Mouse (Mus musculus): ENCODE data around the gene Zcwpw1.
A peak's percentile ranks its signal among the peaks of the same experiment; 100 is the strongest.
"Not testable (repeated sequence)": the region's sequence is repeated elsewhere in the genome, so short reads cannot be mapped to it uniquely, and the experiment has no call there.

The Zcwpw1 gene

DNA sequence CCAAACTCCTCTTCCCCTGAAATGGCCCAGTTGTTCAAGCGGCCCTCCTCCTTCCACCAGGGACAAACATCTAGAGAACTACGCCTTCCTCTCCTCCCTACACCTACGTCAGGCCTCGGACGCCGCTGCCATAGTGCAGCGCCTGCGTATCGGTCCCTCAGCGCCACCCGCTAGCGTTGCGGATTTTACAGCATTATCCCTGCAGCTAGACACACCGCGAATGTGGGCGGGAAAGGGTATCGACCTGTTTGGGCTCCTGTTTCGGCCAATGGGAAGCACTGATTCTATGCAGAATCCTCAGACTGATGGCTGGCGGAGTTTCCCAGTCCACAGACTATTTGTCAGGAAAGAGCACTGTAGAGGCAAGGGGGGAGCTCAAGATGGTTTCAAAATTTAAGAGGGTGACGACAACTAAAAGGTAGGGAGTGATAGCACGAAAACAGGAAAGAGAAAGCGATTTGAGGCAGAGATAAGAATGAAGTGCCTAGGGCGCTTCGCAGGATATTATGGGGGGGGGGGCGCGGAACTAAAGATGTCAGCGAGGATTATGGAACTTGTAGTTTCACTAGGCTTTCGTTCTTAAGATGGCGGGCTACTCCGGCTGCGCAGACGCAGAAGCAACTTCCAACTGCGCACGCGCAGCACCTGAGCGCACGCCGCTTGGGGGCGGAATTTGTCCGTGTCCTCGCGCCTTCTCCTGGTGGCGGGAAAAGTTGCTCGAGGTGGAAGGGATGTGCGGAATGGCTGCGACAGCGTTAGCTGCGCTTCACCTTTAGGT lies at the start of gene Zcwpw1, which contains the start of gene Mepce:
TSS of gene Zcwpw1 (plus strand) at position 648 of the 778 bp plus-strand sequence.
TSS of gene Mepce (minus strand) at position 505 of the 778 bp plus-strand sequence.
- DNase-seq (ENCODE audit: inconsistent age in 2 of 2, low spot score in 1 of 2) = peak; percentile 97 to 98

DNA sequence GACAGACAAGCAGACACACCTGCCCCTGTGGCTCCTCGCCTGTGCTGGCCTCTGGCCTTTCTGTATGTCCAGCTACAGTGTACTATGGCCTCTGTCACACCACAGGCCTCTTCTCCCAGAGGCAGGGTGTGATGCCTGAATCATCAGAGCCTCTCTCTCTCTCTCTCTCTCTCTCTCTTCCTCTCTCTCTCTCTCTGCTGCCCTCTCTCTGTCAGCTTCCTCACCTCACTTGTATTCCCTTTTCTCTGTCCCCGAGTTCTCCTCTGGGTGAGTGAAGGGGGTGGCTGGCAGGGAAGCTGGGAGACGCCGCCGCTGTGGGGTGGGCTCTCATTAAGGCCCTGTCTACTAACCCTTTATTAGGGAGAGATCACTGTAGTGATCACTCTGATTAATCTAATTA lies 49.1 kb upstream of the Zcwpw1 start:
- DNase-seq (ENCODE audit: inconsistent age in 2 of 2, low spot score in 1 of 2) = peak; percentile 16 to 50

DNA sequence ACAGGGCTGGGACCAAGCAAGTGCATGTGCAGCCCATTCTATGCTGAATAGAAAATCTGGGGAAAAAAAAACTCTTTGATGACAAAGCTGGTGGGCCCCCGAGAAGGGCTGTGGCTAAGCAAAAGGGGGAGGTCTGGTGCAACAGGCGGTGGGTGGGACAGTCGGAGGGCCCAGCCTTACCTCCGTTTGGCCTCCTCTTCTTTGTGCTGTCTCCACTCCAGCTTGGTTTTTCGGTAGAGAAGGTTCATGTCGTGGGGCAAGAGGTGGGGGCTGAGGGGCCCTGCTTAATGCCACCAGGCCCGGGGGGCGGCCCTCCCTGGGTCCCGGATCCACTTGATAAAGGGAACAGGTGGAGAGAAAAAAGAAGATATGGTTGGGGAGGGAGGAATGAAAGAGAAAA lies 48.1 kb upstream of the Zcwpw1 start:
- DNase-seq (ENCODE audit: inconsistent age in 2 of 2, low spot score in 1 of 2) = peak; percentile 5 to 33

DNA sequence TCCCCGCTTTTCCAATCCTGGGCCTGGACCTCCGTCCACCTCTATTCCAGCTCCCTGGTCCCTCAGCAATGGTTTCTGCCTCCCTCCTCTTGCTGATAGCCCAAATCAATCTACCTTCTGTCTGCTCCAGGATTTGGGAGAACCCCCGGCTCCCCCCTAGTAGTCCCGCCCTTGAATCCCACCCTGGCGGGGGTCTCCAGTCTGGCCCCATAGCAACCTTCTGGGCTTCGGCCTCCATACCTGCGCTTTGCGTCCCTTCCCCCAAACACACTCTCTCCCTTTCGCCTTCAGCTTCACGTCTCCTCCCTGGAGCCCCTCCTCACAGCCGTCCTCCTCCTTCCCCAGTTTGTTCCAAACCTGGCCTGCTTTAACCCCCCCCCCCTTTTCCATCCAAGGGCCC lies 47.1 kb upstream of the Zcwpw1 start:
- peak; percentile 23 to 41 for DNase-seq (ENCODE audit: inconsistent age in 2 of 2, low spot score in 1 of 2)

DNA sequence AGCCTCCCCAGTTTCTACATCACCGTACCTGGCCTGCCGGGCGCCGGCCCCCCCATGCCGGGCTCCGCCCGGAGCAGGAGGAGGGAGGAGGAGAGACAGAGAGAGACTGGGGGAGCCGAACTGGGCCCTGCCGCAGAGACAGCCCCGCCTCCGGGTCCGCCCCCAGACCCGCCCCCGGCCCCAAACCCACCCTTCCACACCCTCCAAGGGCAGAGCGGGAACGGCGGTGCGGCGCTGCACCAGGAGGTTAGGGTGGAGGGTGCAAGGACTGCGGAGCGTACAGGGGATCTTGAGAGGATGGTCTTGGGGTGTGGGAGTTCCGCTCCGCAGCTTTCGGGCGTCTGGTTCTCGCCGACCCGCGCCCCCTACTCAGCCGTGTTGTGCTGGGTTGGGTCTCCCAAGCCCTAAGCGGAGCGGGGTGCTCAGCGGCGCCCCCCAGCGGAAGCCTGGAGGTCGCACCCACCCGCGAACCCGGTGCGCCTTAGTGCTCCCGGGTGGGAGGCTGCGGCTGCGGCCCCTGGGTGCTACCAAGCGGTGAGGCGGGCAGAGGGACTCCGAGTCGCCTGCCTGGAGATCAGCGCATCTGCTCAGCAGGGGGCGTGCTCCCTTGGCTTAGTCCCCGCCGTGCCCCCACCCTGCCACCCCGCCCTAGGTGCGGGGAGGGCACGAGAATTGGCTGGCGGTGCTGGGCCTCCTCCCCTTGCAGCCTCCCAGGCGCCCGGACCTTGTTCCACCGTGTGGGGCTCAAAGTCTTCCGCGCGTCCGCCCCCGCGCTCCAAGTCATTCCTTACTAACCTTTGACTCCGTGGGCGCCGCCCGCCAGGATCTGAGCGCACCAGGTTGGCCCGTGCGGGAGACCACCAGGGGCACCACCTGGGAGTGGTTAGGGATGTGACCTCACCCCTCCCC lies 46.3 kb upstream of the Zcwpw1 start, which contains the start of gene Nyap1:
TSS of gene Nyap1 (minus strand) at position 585 of the 909 bp plus-strand sequence.
- peak; percentile 86 to 94 for DNase-seq (ENCODE audit: inconsistent age in 2 of 2, low spot score in 1 of 2)

DNA sequence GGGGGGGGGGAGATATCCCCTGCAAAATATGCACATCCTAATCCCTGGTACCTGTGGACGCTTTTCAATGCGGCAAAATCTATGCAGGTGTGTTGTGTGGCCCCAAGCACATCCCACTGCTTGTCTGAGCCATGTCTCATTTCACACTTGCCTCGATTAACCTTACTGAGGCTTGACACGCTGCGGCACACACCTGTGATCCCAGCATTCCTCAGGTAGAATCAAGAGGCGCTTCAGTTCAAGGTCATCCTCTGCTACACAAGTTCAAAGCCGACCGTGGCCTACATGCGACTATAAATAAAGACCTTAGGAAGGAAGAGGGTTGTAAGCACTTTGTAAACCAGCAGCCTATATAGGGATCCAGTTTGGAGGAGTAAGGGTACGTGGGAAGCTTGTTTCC lies 45.5 kb upstream of the Zcwpw1 start:
- DNase-seq (ENCODE audit: inconsistent age in 2 of 2, low spot score in 1 of 2) = peak in 1 of 2 experiments; percentile 37

DNA sequence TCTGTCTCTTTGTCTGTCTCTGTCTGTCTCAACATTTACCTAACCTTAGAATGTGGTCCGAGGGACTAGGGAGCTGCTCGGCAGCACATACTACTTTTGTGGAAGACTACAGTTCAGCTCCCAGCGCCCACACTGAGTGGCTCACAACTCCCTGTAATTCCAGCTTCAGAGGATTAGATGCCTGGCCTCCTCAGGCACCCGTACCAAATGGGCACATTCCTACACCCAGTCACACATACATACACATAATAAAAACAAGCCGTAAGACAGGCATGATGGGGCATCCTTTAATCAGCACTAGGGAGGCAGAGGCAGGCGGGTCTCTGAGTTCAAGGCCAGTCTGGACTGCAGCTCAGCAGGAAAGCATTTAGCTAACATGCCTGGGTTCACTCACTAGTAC lies 44.8 kb upstream of the Zcwpw1 start:
- peak in 1 of 2 experiments; percentile 27 for DNase-seq (ENCODE audit: inconsistent age in 2 of 2, low spot score in 1 of 2)

DNA sequence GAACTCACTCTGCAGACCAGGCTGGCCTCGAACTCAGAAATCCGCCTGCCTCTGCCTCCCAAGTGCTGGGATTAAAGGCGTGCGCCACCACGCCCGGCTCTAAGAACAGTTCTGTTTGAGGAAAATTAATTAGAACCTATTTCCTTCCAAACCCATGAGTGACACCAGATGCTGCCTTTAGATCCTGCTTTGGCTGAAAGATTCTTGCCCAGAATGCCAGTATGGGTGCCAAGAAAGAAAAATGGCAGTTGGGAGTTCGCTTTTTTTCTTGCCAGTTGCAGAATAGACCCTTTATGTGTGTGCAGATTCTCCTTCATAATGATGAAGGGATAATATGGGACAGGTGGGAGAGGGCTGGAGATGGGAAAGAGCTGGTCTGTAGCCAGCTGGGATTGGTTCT lies 43.4 kb upstream of the Zcwpw1 start:
- DNase-seq (ENCODE audit: inconsistent age in 2 of 2, low spot score in 1 of 2) = no peak

DNA sequence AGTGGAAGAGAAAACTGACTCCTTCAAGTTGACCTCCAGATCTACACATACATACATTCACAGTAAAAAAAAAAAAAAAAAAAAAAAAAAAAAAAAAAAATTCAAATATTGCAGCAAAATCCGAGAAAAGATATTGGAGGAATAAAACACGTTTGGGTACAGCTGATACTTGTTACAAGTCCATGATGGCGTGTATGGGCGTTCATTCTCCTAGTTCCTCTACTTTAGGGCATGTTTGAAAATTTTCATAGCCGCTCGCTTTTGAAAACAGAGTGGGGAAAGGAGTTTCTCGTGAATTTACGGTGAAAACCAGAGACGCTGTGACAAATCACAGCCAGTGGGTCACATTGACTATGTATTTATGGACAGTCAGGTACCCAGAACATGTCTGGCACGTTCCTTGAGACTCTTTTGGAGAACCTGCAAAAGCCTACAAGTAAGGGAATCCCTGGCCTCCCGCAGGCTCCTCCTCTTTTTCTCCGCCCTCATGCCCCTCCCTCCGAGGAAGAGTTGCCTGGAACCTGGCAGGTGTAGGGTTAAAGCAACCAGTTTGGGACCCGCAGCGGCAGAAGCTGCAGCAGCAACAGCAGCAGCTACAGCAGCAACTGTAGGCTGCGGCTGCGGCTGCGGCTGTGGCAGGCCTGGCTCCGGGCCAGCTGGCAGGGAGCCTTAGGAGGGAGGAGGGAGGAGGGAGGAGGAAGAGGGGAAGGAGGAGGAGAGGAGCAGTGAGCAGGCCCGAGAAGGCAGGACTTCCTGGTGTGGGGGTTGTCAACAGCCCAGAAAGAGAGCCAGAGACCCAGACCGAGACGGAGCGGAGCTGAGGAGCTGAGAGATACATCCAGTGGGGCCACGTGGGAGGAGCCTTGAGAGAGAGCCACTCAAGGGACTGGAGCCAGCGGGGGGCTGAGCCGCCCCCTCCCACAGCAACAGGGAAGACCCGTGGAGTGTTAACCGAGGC lies 42.1 kb upstream of the Zcwpw1 start, which contains the start of gene Tsc22d4:
TSS of gene Tsc22d4 (plus strand) at position 517 of the 958 bp plus-strand sequence.
- peak; percentile 93 to 97 for DNase-seq (ENCODE audit: inconsistent age in 2 of 2, low spot score in 1 of 2)

DNA sequence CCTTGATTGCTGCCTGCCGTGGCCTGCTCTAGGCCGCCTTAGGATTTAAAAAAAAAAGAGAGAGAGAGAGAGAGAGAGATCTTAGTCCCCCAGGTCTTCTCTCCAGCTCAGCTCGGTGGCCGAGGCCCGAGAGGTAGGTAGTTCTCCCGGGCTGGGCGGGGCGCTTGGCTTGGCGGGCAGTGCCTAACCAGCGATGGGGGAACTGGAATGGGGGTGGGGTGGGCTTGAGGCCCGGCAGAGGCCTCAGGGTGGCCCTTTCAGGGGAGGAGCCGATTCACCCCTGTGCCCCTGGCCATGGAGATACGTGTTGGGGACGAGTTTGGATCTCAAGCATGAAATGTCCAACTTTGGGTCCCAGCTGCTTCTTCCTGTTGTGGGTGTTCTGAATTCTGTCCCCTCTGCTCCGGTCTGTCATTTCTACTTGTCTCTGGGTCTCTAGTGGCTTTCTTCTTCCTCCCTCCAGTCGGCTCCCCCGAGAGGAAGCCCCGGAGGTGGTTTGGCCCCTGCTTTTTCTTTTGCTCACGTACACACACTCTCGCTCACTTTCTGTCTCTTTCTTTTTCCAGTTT lies 41.2 kb upstream of the Zcwpw1 start:
- DNase-seq (ENCODE audit: inconsistent age in 2 of 2, low spot score in 1 of 2) = peak; percentile 78 to 90

DNA sequence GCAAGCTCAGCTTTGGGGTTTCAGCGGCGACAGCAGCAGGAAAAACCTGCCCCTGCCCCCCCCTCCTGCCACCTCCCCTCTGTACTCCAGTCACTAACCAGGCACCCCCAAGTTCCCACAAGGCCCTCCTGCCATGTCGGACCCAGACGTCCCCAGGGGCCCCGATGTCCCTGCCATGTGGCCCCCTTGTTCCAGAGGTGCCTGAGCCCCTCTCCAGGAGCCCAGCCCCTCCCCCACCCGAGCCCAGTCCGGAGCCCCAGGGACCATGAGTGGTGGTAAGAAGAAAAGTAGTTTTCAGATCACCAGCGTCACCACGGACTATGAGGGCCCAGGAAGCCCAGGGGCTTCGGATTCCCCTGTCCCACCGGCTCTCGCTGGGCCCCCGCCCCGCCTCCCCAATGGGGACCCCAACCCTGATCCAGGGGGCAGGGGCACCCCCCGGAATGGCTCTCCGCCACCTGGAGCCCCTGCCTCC lies 40.7 kb upstream of the Zcwpw1 start:
- peak in 1 of 2 experiments; percentile 55 for DNase-seq (ENCODE audit: inconsistent age in 2 of 2, low spot score in 1 of 2)

DNA sequence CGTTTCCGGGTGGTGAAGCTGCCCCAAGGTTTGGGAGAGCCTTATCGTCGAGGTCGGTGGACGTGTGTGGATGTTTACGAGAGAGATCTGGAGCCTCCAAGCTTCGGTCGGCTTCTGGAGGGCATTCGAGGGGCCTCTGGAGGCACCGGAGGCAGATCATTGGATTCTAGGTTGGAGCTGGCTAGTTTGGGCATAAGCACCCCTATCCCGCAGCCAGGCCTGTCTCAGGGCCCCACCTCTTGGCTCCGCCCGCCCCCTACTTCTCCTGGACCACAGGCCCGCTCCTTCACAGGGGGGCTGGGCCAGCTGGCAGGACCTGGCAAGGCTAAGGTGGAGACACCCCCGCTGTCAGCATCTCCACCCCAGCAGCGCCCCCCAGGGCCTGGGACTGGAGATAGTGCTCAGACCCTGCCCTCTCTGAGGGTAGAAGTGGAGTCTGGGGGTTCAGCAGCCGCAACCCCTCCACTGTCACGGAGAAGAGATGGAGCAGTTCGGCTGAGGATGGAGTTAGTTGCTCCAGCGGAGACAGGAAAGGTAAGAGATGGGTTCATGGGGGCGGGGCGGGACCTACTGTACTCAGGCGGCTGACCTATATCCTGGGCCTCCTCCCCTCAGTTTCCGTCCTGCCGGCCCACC lies 40.2 kb upstream of the Zcwpw1 start:
- peak; percentile 67 to 80 for DNase-seq (ENCODE audit: inconsistent age in 2 of 2, low spot score in 1 of 2)

DNA sequence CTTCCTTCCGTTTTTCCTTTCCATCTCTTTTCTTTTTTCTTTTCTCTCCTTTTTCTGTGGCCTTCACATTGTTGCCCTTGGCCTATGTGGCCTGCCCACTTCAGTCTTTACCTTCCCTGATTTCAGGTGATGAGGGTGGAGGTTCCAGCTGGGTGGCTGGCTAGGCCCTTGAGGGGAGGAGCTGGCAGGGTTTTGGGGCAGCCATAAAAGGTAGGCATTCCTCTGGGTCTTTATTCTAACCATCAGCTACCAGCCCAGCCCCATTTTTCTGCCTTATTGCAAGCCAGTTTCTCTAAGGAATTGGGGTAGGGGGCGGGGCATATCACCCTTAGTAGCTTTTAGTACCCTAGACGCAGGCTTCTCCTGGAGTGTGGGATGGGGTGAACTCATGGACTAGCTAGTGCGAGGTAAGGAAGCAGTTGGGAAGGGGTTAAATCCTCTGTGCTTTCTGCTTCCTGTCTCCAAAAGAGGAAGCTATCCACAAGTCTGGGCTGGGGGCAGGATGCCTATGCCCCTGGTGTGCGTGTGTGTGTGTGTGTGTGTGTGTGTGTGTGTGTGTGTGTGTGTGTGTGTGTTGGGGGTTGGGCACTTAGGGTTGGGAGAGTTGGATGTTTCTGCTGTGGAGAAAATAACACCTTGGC lies 39.3 kb upstream of the Zcwpw1 start:
- DNase-seq (ENCODE audit: inconsistent age in 2 of 2, low spot score in 1 of 2) = peak in 1 of 2 experiments; percentile 62

DNA sequence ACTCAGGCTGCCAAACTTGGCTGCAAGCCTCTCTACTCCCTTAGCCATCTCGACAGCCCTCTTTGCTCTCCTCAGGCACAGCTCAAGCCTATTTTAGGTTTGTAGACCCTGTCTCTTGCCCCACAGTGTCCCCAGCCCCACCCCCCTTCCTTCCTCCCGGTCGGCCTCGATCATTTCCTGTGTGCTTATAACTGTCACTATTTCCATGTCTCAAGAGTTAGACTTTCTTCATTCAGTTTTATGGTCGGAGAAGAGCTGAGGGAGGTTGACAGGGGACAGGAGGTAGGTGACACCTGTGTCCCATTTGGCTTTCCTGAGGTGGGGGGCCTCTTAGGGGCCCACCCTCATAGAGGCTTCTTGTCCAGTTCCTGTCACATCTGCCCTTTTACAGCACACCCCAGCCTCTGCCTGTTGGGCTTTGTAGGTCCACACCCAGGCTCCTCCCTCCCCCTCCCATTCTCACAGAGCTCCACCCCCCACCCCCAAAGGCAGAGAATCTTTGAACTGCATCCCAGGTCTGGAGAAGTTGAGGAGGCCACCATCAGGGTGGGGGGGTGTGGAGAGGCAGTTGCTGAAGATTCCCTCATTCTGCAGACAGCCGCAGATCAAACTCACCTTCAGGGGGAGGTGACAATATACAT lies 38.3 kb upstream of the Zcwpw1 start:
- peak in 1 of 2 experiments; percentile 48 for DNase-seq (ENCODE audit: inconsistent age in 2 of 2, low spot score in 1 of 2)

DNA sequence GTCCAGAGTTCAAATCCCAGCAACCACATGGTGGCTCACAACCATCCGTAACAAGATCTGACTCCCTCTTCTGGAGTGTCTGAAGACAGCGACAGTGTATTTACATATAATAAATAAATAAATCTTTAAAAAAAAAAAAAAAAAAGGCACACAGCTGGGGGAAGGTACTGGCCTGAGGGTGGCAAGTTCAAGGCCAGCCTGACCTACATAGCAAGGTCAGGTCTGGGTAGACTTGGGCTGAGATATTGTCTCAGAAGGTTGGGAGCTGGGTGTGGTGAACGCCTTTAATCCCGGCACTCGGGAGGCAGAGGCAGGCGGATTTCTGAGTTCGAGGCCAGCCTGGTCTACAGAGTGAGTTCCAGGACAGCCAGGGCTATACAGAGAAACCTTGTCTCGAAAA lies 37.4 kb upstream of the Zcwpw1 start:
- DNase-seq (ENCODE audit: inconsistent age in 2 of 2, low spot score in 1 of 2) = not testable (repeated sequence)

DNA sequence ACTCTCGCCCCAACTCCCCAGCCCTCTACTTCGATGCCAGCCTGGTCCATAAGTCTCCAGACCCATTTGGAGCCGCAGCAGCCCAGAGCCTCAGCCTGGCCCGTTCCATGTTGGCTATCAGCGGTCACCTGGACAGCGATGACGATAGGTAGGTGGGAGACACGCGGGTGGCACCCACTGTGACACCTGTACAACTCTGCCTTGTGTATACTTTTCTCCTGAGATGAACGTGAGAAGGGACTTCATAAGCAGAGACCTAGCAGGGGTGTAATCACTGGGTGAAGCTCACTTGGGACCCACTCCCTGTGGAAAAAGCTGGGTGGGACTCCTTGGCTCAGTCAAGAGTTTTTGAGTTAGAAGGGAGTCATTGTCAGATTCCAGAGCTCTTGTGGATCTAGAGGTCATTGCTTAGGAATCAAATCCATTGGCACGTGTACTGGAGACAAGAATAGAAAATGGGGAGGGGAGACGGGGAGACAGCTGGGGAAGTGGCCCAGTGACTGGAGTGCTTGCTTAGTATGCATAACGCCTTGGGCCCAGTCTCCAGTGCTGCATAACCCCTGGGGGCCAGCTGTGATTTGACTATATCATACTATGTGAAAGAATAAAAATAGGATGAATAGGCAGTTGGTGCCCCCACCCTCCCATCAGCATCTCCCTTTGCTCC lies 36.2 kb upstream of the Zcwpw1 start:
- no peak for DNase-seq (ENCODE audit: inconsistent age in 2 of 2, low spot score in 1 of 2)

DNA sequence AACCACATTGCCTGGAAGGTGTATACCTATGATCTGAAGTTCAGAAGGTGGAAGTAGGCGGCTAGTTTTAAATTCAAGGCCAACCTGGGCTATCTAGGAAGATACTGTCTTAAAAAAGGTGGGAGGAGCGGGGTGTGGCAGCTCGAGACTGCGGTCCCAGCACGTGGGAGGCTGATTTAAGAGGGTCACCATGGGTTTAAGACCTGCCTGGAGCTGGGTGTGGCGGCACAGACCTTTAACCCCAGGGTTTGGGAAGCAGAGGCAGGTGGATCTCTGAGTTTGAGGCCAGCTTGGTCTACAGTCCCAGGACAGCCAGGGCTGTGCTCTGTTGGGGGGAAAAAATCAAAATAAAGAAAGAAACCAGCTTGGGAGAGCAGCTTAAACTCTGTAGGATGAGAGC lies 35.6 kb upstream of the Zcwpw1 start:
- DNase-seq (ENCODE audit: inconsistent age in 2 of 2, low spot score in 1 of 2) = no peak

All from adrenal gland, adult (tissue).